Mouse (Mus musculus) layer of hippocampus, adult 18-20 months (tissue): ENCODE measurements at regions not wholly inside any gene's neighbourhood (a gene's known extent, or its start where the extent isn't known, plus 50 kb on each side); places are given as distances from the start of the nearest gene placed in this dataset.
A peak's percentile ranks its signal among the peaks of the same experiment; 100 is the strongest.

Experiments
- DNase-seq, 2 experiments: peaks; one replicate each; pipeline ENCODE4 v3.0.0; 2022; ENCODE audit warnings: low spot score in 2 of 2

DNA sequence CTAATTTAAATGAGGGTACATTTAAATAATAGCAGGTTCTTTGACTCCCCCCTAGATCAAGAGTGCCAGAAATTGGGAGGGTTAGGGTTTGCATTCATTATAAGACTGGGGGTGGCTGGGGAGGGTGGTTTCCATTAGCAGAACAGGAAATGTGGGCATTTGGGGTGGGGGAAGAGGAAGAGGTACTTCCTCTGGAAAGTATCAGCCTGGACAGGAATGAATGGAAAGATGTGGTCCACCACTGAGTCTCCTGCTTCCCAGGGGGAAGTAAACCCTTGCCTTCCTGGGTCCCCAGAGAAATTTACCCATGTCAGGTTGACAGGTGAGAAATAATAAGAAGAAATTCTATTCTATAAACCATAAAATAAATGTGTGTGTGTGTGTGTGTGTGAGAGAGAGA is 171.5 kb upstream of the Serpine2 start:
- no peak for DNase-seq

DNA sequence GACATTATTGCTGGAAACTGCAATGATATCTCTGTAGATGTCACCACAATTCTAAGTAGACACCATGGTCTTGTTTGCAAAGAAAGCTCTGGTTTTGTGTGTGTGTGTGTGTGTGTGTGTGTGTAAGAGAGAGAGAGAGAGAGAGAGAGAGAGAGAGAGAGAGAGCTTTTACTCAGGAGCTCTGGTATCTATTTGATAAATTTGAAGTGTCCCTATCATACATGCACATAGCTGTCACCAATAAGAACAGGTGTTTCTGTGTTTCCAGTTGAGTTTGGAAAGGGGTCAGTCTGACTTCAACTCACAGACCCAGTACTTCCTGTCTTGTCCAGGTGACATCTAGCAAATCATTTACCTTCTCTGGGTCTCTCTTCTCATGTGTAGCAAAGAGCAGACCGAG is 169.7 kb upstream of the Serpine2 start:
- no peak for DNase-seq

DNA sequence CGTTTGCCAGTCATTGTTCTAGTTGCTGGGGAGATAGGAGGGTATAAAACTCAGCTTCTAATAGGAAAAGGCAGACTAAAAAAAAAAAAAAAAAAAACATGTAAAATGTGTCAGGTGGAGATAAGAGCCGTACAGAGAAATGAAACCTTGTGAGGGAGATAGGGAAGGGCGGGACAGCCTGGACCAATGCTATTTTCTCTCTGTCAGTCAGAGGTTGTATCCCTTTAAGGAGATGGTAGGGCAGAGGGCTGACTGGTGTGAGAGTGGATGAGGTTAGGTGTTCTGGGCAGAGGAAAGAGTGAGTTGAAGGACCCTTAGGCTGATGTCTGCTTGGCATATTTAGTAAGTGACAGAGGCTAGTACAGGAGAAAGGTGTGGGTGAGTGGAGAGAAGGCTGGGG is 169.2 kb upstream of the Serpine2 start:
- DNase-seq: no peak

DNA sequence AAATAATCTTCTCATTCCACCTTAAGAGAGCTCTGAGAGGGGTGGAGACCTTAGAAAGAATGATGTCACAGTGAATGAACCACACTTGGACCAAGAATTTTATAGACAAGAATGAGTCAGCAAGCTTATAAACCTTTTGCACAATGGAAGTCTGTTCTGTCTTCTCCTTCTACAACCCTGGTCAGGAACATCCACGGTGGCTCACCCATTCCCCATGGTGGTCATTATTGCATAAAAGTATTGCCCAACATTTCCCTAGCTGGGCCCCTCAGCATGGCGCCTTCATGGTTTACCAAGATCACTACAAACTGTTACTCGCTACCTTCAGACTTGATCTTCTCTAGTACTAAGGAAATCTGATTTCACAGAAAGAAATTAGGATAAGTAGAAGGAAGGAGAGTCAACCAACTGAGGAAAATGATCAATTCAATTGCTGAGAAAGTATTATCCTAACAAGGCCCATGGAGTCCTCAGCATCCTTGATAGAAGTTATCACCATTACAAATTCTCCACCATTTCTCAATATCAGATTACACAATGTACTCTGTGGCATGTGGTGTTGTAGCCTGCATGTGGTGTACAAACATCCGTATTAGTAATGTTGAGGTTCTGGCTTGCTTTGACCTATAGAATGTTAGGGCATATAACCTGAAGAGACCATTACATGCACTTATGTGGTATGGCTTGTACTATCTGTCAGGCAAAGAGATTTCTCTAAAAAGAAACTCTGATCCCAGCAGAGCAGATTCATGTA is 165.1 kb upstream of the Serpine2 start:
- no peak for DNase-seq

DNA sequence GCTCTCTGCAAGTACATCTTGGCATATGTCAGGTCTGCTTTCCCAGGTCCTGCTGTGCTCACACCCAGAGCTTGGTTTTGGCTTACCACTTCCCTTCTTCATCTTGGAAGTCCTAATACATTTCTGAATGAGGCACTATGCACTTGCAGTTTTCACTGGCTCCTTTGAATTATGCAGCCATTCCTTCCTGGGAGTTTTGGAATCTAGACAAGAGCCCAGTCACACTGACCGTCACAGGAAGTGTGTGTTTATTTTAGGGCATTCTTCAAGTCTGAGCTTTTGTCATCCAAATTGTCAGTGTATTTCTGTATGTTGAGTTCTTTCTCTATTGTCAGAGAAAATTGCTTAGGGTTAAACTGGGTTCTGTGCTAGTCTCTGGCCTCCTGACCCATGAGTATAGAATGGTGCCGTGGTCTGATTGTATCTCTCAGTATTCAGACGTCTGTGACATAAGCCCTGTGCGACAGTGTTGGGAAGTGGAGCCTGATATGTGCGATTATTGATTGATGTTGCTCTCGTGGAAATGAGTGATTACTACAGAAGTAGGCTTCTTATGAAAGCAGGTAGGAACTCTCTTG is 162.6 kb upstream of the Serpine2 start:
- no peak for DNase-seq

DNA sequence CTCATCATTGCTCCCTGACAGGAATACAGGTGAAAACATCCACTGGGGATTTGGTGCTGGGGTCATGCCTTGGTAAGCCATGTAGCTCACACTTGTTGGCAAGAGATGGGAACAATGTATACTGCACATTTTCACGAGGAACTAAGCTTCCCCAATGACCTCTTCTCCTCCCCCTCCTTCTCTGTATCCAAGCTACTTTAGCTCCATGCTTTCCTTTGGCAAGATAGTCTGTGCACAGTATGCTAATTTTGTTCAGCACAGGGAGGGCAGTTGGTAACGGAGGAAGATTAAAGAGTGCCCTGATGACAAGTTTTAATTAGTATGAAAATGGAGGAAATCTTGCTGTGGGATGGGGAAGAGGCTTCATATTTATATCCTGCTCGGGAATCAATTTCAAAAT is 160.9 kb upstream of the Serpine2 start:
- no peak for DNase-seq

DNA sequence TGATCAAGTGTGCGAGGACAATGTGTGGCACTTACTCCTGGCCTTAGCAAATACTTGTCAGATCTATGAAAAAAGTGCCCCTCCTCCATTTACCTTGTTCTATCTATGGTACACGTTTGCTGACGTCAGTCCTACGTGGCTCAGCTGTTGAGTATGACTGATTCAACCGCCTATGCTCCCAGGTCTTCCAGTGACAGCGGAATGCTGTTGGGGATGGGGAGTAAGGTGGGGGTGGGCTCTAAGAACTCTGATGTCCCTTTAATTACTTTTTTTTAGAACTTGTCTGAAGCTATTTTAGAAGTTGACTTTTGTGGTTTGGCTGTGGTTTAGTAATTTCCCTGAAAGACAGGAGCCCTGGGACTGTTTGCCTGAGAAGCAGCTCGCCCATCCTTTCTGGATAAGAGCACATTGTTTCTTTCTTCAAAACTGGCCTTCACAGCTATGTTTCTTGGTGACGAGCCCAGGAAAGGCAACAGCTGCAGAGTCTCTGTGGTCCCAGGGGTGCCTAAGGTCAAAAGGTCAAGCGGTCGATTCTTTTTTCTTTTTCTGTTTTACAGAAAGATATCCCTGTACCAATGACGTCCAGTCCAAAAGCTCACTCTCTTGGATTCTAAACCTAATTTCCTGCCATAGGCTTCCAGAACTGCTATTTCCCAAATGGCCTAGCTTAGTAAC is 157.5 kb upstream of the Serpine2 start:
- no peak for DNase-seq

DNA sequence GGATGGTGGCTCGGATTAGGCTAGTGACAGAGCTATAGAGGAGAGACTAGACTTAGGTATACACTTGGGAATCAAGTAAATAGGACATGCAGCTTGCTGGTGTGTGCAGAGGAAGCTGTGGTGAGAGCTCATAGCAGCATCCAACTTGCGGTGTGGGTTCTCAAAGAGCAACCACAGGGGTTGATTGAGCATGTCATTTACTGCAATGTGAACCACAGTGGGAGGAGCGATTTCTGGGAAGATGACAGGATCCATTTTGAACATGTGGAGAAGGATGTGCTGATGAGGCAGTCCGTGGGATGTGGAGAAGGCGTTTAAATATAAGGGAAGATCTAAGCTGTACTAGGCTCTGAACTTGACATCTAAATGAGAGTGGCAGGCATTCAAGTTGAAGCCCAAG is 154.5 kb upstream of the Serpine2 start:
- no peak for DNase-seq

DNA sequence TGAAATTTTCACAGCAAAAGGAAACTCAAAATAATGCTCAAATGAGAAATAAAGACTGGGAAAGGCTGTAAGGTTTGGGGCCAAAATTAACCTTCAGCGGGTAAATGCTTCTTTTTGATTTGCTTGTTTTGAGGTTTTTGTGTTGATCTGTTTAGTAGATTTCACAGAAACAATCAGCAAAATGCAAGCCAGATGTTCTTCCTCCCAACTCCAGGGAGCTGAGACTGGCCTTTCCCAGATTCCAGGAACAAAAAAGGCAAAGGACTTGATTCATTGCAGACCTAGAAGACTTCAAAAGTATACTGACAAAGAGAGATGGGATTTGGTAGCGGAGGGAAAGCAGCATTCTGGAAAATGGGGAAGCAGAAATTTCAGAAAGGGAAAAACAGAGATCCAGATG is 153.6 kb upstream of the Serpine2 start:
- DNase-seq: no peak

DNA sequence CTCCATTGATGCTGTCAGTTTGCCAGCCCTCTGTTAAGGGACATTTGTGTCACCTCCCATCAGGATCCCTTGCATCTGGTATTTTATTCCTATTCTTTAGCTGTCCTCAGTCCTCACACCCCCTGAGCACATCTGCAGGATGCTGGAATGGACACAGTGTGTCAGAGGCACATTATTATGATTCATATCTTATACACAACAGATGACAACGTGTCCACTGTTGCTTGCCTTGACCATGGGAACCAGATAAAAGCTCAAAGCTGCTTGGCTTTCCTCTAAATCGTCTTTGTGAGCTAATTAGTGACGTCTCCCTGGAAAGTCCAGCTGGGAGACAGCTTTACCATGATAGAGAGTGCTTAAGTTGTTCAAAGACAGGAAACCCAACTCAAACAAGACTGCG is 149.7 kb upstream of the Serpine2 start:
- DNase-seq: no peak

DNA sequence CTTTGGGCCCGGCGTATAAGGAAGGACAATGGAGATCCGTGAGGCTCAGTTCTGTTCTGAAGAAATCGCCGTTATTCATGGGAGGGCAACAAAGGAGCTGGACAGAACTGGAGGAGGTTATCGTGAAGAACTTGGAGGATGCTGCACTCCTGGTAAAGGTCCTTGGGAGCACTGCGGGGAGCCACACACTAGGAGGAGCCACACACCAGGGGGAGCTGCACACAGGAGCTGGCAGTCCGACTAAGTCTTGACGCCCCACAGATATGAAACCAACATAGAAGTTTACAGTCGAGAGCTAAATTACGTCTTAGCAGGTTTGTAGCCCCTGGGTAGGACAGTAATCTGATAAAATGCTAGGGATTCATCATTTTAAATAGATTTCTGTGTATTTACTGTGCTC is 138.1 kb upstream of the Serpine2 start:
- DNase-seq: no peak

DNA sequence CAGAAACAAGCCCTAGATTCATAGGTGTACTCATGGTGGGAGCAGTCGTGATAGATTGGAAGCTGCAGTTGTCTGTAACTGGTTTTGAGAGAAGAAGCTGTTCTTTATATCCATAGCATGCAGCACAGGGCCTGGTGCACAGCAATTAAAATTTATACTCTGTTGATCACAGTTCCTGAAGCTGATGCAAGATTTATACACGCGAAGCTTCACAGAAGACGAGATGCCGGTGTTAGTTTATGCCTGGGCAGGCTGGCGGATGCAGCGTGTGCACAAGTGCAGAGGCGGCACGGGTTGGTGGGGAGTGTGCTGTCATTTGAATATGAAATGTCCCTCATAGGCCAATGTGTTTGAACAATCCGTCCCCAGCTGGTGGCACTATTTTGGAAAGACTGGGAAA is 136.9 kb upstream of the Serpine2 start:
- no peak for DNase-seq

DNA sequence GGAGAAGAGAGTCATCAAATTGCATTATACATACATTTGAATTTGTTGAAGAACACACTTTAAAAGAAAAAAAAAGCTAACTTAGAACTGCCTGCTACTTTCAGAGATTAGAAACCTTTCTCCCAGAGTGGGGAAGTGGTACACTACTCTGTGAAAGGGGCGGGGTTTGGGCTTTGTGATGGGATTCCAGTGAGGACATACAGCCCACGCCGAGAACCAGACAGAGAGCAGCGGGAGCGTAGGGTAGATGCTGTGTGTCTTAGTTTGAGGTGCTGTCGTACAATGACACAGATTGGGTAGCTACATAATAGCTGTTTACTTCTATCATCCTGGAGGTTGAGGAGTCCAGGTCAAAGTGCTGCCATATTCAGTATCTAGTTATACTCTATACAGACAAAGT is 136.5 kb upstream of the Serpine2 start:
- no peak for DNase-seq

DNA sequence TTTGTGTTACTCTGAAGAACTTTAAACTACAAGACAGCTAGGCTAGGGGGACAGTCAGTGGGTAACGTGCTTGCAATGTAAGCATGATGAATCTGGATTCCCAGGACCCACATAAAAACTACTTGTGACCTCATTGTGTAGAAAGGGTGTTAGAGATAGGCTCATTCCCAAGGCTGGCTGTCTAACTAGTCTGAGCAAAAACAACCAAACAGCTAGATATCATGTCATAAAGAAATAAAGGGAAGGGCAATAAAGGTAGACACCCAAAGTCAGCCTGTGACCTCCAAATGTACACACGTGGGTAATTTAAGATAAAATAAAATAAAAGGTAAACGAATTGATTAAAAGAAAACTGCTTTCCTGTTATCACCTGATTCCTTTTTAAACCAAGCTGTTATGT is 123.7 kb upstream of the Serpine2 start:
- DNase-seq: no peak

DNA sequence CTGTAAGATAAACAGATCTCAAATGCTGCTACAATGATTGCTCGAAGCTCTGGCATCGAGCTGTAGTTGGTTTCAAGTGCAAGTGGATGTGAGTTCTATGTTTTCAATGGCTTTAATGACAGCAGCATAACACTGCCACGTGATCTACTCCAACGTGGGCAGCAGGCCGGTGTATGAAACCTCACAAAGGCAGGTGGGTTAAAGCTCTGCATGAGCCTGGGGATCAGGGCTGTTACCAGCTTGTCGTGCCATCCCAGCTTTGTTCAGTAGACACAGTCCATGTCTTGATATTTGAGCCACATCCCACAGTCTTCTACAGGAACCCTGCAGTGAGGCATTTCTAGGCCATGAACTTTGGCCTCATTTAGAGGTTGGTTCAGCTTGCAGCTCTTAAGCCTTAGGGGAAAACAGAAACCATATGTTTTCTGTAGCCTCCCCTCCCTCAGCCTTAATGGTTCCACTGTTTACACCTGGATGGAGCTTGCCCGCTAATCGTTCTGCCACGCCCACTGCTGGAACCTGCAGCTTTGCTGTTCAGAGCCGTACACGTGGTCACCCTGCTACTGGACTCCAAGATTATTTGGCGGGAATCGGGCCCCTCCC is 121.8 kb upstream of the Serpine2 start:
- no peak for DNase-seq

DNA sequence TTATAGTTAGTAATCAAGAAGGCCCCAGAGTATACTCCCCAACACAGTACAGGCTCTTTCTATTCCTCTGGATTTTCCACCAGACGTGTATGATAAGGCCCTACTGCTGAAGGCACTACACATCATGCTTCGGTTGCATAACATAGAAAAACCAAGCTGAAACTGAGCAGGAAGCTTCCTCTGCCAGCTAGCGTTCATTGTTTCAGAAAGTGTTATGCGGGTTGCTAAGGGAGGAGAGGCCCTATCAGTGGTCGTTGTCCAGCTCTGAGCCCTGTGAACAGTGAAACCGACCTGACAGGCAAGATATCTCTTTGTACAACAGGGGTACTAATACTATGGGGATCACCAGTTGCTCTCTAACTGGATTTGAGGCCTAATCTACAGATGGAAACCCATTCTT is 118.9 kb upstream of the Serpine2 start:
- no peak for DNase-seq

DNA sequence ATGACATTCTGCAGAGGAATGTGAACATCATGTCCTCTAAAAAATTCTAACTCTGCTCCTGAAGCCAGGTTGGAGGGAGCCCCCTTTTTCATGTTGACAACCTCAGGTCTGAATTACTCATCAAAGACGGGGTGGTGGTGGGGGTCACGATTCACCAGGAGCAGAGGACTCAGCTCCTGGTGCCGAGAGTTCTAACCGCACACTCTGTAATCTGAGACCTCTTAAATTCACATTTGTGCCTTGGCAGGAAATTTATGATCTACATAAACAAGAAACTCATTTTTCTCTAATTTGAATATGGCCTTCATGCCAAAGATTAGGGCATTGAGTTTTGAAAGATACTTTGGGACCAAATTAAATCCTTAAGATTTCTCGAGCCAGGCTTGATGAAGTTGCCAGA is 117.2 kb upstream of the Serpine2 start:
- DNase-seq: no peak

DNA sequence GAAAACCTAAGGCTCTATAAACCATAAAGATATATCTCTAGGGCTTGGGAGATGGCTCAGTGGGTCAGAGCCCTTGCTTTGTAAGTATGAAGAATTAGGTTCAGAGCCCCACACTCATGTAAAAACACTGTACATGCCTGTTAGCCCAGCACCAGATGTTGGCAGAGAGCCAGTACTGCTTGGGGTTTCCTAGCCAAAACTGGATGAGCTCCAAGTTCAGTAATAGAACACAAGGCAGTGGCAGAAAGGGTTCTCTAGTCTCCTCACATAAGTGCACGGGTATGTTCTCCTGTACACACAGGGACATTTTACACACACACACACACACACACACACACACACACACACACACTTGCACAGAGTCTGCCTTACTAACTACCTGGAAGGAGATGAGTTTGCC is 95.1 kb upstream of the Serpine2 start:
- peak; percentile 9 to 38 for DNase-seq

DNA sequence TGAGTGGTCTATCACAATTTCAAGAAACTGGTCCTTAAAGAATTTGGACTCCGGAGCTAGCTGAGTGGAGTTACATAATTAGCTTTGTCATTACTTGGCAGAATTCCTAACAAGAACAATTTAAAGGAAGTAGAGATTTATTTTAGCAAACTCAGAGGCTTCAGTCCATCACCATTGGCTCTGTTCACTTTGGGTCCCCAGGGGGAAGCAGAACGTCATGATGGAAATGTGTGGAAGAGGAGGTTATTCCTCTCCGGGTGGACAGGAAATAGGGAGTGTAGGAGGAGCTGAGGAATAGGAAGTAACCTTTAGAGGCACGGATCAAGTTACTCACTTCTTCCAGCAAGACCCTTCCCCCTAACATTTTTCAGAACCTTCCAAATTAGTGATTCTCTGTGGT is 83.3 kb upstream of the Serpine2 start:
- DNase-seq: no peak

DNA sequence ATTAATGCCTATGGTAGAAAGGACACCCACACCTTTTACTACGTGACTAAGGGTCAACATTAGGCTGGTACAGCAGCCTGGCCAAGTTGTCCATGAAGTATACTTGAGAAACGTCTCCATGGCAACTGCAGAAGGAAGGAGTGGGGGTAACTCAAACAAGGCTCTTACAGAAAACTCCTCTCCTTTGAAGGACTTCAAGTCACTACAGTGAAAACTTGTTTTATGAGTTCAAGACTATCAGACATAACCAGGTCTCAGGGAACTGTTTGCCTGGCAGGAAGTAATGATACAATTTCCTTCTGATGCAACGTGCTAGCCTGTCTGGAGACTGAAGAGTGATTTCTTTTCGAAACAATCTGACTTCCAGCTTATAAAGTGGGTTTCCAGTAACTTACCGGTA is 71.5 kb upstream of the Serpine2 start:
- DNase-seq: no peak

DNA sequence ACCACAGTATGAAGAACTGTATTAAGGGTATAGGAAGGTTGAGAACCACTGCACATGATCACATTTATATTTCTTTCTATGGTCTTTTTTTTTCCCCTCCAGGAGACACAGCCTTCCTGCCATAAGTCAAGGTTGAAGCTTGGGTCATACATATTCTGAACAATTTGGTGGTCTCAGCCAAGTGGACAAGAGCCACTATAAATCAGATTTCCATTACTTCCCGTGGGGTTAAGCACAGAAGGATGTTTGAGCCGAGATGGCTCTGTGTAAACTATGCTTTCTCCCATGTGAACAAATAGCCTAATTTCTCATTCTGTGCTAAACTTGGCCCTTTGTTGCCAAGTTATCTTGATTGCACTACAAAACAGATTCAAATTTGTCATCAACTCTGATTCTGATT is 66.8 kb upstream of the Serpine2 start:
- no peak for DNase-seq

DNA sequence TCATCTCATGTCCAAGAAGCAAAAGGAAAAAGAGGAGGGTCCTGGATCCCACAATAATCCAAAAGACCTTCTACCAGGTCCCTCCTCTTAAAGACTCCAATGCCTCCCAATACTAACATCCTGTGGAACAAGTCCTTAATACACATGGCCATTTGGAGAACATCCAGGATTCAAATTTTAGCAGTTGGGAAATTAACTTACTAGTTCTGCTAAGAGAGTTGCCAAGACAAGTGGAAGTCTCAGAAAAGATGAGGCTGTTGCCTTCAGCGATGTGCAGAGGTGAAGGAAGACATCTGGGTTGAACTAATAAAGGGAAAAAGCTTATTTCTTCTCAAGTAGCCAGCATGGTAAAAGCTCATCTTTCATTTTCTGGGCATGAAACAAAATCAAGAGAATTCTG is 64.8 kb upstream of the Serpine2 start:
- no peak for DNase-seq

DNA sequence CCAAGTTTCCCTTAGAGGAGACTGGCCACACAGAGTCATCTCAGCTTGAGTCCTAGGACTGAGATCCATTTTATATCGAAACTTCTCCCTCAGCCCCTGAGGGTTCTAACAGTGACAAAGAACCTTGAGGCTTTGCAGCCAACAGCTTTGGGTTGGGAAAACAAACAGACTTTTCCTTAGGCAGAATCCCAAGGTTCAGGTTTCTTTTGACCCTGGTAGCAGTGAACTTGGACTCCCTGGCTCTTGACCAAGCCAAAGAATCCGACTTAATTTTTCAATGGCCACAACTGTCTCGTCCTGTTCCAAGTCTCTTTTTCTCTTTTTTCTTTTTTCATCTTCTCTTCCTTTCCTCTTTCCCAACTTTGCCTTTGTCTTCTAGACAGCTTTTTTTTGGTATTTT is 60.9 kb upstream of the Serpine2 start:
- no peak for DNase-seq
